Mouse (Mus musculus) embryo, embryonic 10.5 days (tissue): ENCODE results near the gene Evi2a.

Experiments
- DNase-seq: peaks from one replicate; pipeline ENCODE4 v3.0.0-alpha.2; 2015; ENCODE audit warnings: low spot score

Gene Evi2a

GRCm38 (mm10) chr11:79524310-79524575 lies 6.2 kb downstream of the Evi2a start:
- no peak for DNase-seq

GRCm38 (mm10) chr11:79523560-79524309 lies 6.7 kb downstream of the Evi2a start, which contains the start of gene Evi2b:
Gene Evi2b, minus strand, starts transcription at chr11:79523762.
- DNase-seq: no peak

DNA sequence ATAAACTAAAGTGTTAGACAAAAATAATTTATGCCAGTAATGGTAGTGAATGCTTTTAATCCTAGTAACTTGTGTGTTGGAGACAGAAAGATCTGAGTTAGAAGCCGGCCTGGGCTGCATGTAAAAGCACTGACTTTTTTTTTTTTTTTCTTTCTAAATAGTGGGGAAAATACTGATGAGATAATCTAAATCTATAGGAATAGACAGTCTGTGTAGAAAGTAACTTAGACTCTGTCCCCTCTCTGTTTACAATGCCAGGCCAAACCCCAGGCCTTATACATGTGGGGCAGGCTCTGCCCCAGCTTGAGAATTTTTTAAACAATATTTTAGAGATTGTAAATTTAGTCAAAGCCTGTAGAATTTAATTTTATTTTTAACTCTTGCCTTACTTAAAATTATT lies 7.5 kb downstream of the Evi2a start:
- DNase-seq: no peak

DNA sequence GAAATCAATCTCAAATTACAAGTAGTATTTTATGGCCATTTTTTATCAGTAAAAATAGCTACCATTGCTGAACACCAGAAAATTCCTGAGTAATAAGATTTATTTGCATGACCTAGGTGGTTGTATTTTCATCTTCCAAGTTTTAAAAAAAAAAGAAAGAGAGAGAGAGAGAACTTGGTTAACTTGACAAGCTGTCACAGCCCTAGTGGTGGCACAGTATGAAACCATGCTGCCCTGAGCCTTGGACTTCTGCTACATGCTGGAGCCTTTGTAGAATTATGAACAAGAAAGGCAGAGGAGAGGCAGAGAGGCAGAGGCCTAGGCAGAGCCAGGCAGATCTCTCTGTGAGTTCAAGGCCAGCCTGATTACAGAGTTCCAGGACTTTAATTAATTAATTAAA lies 8.5 kb downstream of the Evi2a start:
- DNase-seq: no peak

DNA sequence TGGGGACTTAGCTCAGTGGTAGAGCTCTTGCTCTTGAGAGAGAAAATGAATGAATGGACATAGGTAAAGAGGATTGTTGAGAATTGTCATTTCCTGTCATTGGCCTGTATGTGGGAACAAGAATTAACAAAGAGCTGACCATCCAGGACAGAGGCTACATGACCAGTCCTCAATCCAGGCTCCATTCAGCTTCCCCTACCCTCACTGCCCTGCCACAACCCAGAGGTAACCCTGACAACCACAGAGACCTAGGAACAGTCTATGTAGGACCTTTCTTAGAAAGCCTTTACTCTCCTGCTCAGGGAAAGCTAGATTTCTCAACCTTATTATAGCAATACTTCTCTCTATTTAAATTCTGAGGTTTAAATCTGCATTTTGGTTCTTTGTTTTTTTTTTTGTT lies 9.6 kb downstream of the Evi2a start:
- no peak for DNase-seq

- no peak for DNase-seq
These were observed 10.5 kb downstream of the Evi2a start for GRCm38 (mm10) chr11:79519878-79520291.

DNA sequence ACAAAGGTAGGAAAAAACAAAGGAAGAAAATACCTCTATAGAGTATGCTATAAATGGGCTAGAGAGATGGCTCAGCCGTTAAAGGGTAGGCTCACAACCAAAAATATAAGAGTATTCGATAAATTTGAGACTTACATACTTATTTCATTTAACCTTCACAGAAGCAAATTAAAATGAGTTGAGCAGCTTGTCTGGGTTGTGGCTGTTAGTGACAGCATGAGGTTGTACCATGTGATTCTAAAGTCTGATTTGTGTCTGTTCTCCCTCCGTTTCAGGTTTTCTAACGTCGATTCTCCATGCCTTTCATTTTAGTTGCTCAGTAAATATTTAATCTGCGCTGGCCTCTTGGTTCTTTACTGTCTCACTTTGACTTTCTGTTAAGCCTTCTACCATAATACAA lies 11.1 kb downstream of the Evi2a start:
- no peak for DNase-seq

GRCm38 (mm10) chr11:79515798-79516197 lies 14.6 kb downstream of the Evi2a start:
- DNase-seq: no peak

DNA sequence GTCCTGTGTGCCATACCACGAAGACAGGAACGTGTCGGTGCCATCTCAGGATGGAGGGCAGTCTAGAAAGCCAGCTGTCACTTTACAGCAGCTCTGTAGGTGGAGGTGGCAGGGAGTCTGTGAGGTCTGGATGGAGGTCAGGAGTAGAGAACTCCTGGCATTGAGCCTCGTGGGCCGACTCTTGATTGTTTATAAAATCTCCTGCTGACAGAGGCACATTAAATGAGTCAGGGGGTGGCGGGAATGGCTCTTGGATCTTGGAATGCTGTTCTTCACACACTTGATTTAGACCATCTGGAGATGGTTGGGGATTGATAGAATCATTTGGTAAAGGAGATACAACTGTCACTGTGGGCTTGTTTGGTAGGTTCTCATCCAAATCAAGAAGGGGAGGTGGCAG lies 15.1 kb downstream of the Evi2a start:
- no peak for DNase-seq

GRCm38 (mm10) chr11:79511970-79512369 lies 18.4 kb downstream of the Evi2a start:
- DNase-seq: no peak

GRCm38 (mm10) chr11:79504506-79504905 lies 25.9 kb downstream of the Evi2a start:
- DNase-seq: no peak

GRCm38 (mm10) chr11:79503845-79504244 lies 26.6 kb downstream of the Evi2a start, which contains the start of gene Omg:
Gene Omg, minus strand, starts transcription at chr11:79504084.
- no peak for DNase-seq

GRCm38 (mm10) chr11:79502917-79503316 lies 27.5 kb downstream of the Evi2a start:
- no peak for DNase-seq

GRCm38 (mm10) chr11:79494976-79495800 lies 35.2 kb downstream of the Evi2a start:
- no peak for DNase-seq

- DNase-seq: no peak
These were observed 45.7 kb downstream of the Evi2a start for GRCm38 (mm10) chr11:79484721-79485120.

DNA sequence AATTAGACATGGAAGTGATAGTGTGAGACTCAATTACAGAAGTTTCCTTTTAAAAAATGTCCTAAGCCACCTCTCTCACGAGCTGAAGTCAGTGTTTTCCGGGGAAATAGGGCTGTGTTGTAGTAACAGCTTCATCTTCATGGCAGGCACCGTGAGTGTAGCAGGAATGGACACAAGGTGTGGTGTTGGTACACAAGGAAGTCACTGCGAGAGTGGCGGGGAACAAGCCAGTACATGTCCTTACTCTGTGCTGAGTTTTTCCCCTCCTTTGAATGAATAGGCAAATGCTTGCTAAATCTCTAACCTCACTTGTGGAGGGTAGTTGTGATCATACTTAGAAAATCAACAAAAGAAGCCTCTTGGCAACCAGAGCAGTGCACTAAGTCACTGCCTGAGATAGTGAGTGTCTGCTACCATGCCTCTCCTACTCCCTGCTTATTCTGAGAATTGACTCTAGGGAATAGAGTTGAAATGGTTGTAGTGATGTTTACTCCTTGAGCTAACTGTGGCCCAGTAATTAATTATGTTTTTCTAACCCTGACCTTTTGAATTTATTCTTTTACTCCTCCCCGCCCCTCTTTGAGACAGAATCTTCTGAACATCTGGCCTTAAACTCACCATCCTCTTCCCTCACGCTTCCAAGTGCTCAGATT lies 46.4 kb downstream of the Evi2a start:
- no peak for DNase-seq

DNA sequence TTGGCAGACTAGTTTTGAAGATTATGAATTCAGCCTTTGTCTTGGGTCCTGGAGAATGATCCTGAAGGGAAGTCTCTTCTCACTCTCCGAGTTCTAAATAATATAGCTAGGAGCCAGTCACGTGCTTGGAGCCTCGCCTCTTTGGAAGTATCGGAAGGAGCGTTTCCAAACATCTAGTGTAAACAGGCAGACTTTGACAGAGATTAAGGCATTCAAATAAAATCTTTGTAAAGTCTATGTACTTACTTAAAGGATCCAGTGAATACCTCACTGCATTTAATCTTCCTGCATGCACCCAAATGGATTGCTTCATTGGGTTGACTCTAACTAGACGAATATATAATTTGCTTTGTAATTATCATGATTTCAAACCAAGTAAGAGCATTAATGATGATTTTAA lies 47.0 kb downstream of the Evi2a start:
- DNase-seq: no peak
